Mouse (Mus musculus) hindbrain, embryonic 16.5 days (tissue): ENCODE data around the gene Fam76a. TPM values are rescaled to one million over a fixed set of nuclear protein-coding genes. Genes with fewer than 3 reads are reported as not detected.

ENCODE experiments used
- ATAC-seq: fragments of 200-750 bp; cut with Nextera tagmentation; 2 replicates; pipeline ENCODE4 v1.8.0; 2017; ENCODE audit warnings: moderate TSS enrichment, moderate library complexity
- H3K27ac ChIP-seq: fragments of 300-500 bp; sonication (generic); 2 replicates; pipeline ENCODE4 v1.5.1; 2014; ENCODE audit warnings: low read depth, mild to moderate bottlenecking, control low read depth, low read length, moderate library complexity
- H3K27me3 ChIP-seq: fragments of 300-500 bp; sonication (generic); replicated peaks from 2 replicates; pipeline ENCODE4 v1.6.1; 2014; ENCODE audit warnings: low read length; ENCODE audit not compliant: control insufficient read depth, insufficient read depth
- H3K36me3 ChIP-seq: fragments of 300-500 bp; sonication (generic); 2 replicates; pipeline ENCODE4 v1.6.1; 2014; ENCODE audit warnings: mild to moderate bottlenecking, low read length, moderate library complexity, mixed read lengths; ENCODE audit not compliant: control insufficient read depth, insufficient read depth
- H3K4me1 ChIP-seq: fragments of 300-500 bp; sonication (generic); 2 replicates; pipeline ENCODE4 v1.6.1; 2014; ENCODE audit warnings: low read depth, low read length; ENCODE audit not compliant: control insufficient read depth, insufficient read depth
- H3K4me2 ChIP-seq: fragments of 300-500 bp; sonication (generic); 2 replicates; pipeline ENCODE4 v1.6.1; 2014; ENCODE audit warnings: mild to moderate bottlenecking, low read length, control low read depth, moderate library complexity
- H3K4me3 ChIP-seq: fragments of 300-500 bp; sonication (generic); 2 replicates; pipeline ENCODE4 v1.5.1; 2014; ENCODE audit warnings: mild to moderate bottlenecking, low read length, control low read depth, moderate library complexity
- H3K9ac ChIP-seq: fragments of 300-500 bp; sonication (generic); 2 replicates; pipeline ENCODE4 v1.6.1; 2014; ENCODE audit warnings: low read depth, mild to moderate bottlenecking, control low read depth, low read length, moderate library complexity
- H3K9me3 ChIP-seq: fragments of 300-500 bp; sonication (generic); 2 replicates; pipeline ENCODE4 v1.6.1; 2014; ENCODE audit warnings: mild to moderate bottlenecking, low read length, moderate library complexity; ENCODE audit not compliant: control insufficient read depth
- WGBS: fragments of 180-500 bp; shearing (Covaris S2); extraction: QIAGEN DNeasy Blood & Tissue Kit; methylation state at CpG from one replicate; pipeline ENCODE4 v1.1.7; 2014; 5-methylcytosine and 5-hydroxymethylcytosine counted together
- polyA plus RNA-seq: library from polyadenylated mRNA; unstranded; fragments of >200 nt; fragmentation: Nextera tagmentation; extraction: Ambion mirVana; gene quantifications from 2 replicates; pipeline ENCODE4 v1.2.1, GENCODE M21; 2015

The Fam76a gene
- polyA plus RNA-seq, 1 experiment from 2014 or later: 40.6 TPM

DNA sequence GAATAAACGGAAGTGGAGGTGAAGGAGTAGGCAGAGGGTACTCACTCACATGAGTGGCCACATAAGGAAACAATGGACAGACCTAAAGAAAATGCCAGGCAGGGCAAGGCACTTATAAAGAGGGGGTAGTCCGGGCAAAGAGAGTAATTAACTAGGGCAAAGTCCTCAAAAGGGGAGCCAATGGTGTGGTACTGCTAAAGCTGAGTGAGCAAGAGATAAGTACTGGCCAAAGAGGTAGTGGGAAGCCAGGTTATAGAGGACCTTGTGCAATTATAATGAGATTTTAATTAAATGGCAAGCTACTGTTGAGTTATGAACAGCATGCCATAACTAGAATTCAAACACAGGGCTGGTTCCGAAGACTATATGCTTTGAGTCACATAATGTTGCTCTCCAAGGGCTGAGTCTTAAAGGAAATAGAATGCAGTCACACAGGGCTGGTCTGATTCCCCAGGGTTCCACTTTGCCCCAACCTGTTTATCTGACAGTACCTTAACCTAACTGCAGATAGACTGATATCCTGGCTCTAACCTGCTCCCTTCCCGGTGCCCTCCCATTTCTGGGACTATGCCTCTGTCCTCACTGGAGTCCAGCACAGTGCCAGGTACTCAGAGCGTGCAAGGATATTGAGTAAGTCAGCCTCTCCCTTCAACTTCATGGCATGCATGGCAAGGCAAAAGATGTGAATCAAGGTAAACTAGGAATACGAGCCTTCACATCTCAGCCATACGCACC, 47.8 kb downstream of the Fam76a start:
- WGBS: 88% methylated on average over 7 of the region's 7 CpGs
- no peak overlapping the region for H3K4me2 ChIP-seq
- no peaks in the 10 kb centered on the region for H3K9me3 ChIP-seq
- ATAC-seq: no peak
- H3K27me3 ChIP-seq: no peaks in the 10 kb centered on the region
- no peak overlapping the region for H3K9ac ChIP-seq
- peaks cover 15% of the 10 kb centered on the region for H3K36me3 ChIP-seq
- H3K27ac ChIP-seq: no peak overlapping the region
- H3K4me3 ChIP-seq: no peak overlapping the region
- H3K4me1 ChIP-seq: no peaks in the 10 kb centered on the region

- Histone ChIP-seq H3K4me2 (no peak overlapping the region), H3K9me3 (no peaks in the 10 kb centered on the region), H3K4me1 (no peaks in the 10 kb centered on the region), H3K9ac (no peak overlapping the region), H3K4me3 (no peak overlapping the region), H3K27me3 (no peaks in the 10 kb centered on the region), H3K27ac (no peak overlapping the region), H3K36me3 (peaks cover 21% of the 10 kb centered on the region)
- 90% methylated on average over 11 of the region's 11 CpGs for WGBS
- ATAC-seq: no peak
These were observed 48.6 kb downstream of the Fam76a start for GRCm38 (mm10) chr4:132873481-132874362.

DNA sequence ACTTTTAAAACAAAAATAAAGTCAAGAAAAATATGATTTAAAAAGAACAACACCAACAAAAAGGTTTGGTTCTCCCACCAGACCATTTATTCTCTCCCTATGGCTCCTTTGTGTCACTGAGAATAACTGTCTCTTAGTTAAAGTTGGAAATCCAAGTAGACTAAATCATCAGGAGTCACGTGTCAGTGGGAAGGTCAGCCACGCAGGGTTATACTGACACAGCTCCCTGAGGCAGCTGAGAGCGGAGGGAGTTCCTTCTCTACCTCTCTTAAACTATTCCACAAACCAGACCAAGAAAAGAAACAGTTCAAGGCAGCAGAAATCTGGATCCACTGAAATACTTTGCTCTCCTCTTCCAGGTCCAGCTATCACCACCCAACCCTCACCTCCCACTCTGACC, 51.2 kb downstream of the Fam76a start:
- no peak overlapping the region for H3K4me3 ChIP-seq
- H3K27ac ChIP-seq: no peak overlapping the region
- ATAC-seq: no peak
- H3K4me2 ChIP-seq: no peak overlapping the region
- no peaks in the 10 kb centered on the region for H3K4me1 ChIP-seq
- WGBS: 92% methylated on average over 3 of the region's 3 CpGs
- H3K9me3 ChIP-seq: no peaks in the 10 kb centered on the region
- H3K9ac ChIP-seq: no peak overlapping the region
- H3K27me3 ChIP-seq: no peaks in the 10 kb centered on the region
- H3K36me3 ChIP-seq: peaks cover 41% of the 10 kb centered on the region

DNA sequence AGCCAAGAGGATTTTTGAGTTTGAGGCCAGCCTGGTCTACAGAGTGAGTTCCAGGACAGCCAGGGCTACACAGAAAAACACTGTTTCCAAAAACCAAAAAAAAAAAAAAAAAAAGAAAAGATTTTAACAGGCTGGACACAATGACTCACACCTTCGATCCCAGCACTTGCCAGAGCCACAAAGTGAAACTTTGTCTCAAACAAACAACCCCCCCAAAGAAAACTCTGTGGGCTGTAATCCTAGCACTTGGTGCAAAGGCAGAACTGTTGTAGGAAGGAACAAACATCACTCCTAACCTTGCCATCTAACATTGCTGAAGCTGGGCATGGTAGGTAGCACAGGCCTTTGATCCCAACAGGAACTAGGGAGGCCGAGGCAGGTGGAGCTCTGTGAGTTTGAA, 57.5 kb downstream of the Fam76a start:
- H3K27me3 ChIP-seq: no peaks in the 10 kb centered on the region
- H3K9ac ChIP-seq: no peak overlapping the region
- H3K9me3 ChIP-seq: no peaks in the 10 kb centered on the region
- no peak for ATAC-seq
- WGBS: 89% methylated on average over 2 of the region's 2 CpGs
- no peak overlapping the region for H3K4me3 ChIP-seq
- no peaks in the 10 kb centered on the region for H3K4me1 ChIP-seq
- peaks cover 44% of the 10 kb centered on the region for H3K36me3 ChIP-seq
- no peak overlapping the region for H3K27ac ChIP-seq
- H3K4me2 ChIP-seq: no peak overlapping the region

DNA sequence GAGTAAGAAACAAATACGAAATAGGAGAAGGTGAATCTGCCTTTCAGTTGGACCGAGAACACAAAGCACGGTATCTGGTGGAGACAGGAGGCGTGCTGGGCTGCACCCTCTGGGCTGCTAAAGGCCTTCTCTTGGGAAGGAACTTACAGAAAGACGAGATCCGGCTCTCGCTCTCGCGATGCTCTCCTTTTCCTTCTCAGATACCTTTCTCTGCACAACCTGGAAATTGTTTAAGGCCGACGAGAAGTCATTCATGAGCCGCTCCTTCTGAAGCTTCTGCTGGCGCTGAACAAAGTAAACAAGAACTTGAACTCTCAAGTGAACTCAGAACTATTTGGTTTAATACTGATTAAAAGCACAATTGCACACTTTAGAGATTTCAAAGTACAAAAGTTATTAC, 59.3 kb downstream of the Fam76a start:
- WGBS: 94% methylated on average over 13 of the region's 13 CpGs
- Histone ChIP-seq H3K9me3 (no peaks in the 10 kb centered on the region), H3K4me3 (no peak overlapping the region), H3K4me2 (no peak overlapping the region), H3K27me3 (no peaks in the 10 kb centered on the region), H3K9ac (no peak overlapping the region), H3K27ac (no peak overlapping the region), H3K4me1 (no peaks in the 10 kb centered on the region), H3K36me3 (peaks cover 39% of the 10 kb centered on the region)
- ATAC-seq: no peak

DNA sequence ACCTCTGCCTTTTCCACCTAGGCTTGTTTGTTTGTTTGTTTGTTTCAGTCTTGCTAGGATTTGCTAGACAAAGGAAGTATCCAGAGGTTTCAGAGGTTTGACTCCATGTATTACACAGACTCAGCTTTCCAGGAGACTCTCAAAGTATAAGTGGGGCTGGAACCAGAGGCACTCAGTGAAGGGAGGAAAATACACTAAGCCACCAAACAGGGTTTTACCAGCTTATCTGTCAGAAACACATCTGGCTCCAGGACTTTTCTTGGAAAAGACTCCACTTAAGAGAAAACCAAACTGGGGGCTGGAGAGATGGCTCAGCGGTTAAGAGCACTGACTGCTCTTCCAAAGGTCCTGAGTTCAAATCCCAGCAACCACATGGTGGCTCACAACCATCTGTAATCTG, 61.5 kb downstream of the Fam76a start:
- ATAC-seq: no peak
- 100% methylated on average over 1 of the region's 1 CpGs for WGBS
- H3K4me1 ChIP-seq: no peaks in the 10 kb centered on the region
- no peaks in the 10 kb centered on the region for H3K9me3 ChIP-seq
- no peaks in the 10 kb centered on the region for H3K27me3 ChIP-seq
- no peak overlapping the region for H3K27ac ChIP-seq
- peaks cover 32% of the 10 kb centered on the region for H3K36me3 ChIP-seq
- no peak overlapping the region for H3K4me2 ChIP-seq
- H3K4me3 ChIP-seq: no peak overlapping the region
- no peak overlapping the region for H3K9ac ChIP-seq

Other genes starting within 250 kb of the Fam76a start
- gene Xkr8, start 190.0 kb downstream of the Fam76a start, polyA plus RNA-seq: 6.2 and 6.4 TPM in 2 replicates
- 0.64 and 1.2 TPM in 2 replicates for gene Smpdl3b, start 165.3 kb downstream of the Fam76a start, polyA plus RNA-seq
- gene Rpa2, start 154.2 kb downstream of the Fam76a start, polyA plus RNA-seq: 40.7 and 43.6 TPM in 2 replicates
- 0.36 and 0.64 TPM in 2 replicates for gene Themis2, start 126.2 kb downstream of the Fam76a start, polyA plus RNA-seq
- gene Ppp1r8, start 79.4 kb downstream of the Fam76a start, polyA plus RNA-seq: 58.3 and 59.4 TPM in 2 replicates
- 151 and 156 TPM in 2 replicates for gene Stx12, start 38.0 kb downstream of the Fam76a start, polyA plus RNA-seq
- gene Fgr, start 51.5 kb upstream of the Fam76a start, polyA plus RNA-seq: 0.16 and 0.23 TPM in 2 replicates
- 10.4 and 11.6 TPM in 2 replicates for gene Ahdc1, start 88.7 kb upstream of the Fam76a start, polyA plus RNA-seq
- 22.7 and 23.2 TPM in 2 replicates for gene Wasf2, start 207.9 kb upstream of the Fam76a start, polyA plus RNA-seq